Mouse (Mus musculus) gastrocnemius, postnatal 10 days (tissue): ENCODE data around the gene Cideb. TPM values are rescaled to one million over a fixed set of nuclear protein-coding genes. Genes with fewer than 3 reads are reported as not detected.

Source experiments
- DNase-seq: peaks from one replicate; pipeline ENCODE4 v3.0.0; 2021; ENCODE audit warnings: mixed read lengths
- long read RNA-seq, 2 experiments: library from polyadenylated mRNA; stranded (forward); transcript quantifications; one replicate each; pipeline ENCODE4 v2.0.0; 2021
- total RNA-seq, 2 experiments: library from RNA; stranded (reverse); gene quantifications; 2 replicates each; pipeline ENCODE4 v1.2.3; 2021

Cideb gene
- not detected for total RNA-seq
- long read RNA-seq, experiment 1, result 0 reads
- long read RNA-seq, experiment 2, partial matches to known transcripts, result 0 of 1 reads
- long read RNA-seq, experiment 2, other reads (novel, unspliced or antisense), result 0 of 1 reads

DNA sequence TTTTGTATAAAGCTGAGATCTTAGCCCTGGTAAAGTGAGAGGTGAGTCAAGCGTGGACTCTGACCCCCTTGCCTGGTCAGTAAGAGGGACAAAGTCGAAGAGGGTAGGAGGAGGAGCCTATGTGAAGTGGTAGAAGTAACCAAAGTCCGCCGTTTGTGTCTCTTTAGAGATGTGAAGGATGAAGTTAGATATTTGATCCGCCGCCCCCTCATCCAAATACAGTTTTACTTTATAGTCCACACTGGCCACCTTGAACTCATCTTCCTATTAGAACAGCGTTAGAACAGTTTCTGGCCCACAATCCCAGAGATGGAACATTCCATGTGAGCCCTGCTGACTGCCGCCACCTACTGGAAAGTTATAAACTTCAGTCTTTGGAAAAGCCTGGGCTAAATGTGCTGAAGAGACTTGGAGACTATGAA lies at the start of gene Cideb:
Gene Cideb, minus strand, starts transcription at position 96 of the 422 bp plus-strand sequence.
- no peak for DNase-seq

DNA sequence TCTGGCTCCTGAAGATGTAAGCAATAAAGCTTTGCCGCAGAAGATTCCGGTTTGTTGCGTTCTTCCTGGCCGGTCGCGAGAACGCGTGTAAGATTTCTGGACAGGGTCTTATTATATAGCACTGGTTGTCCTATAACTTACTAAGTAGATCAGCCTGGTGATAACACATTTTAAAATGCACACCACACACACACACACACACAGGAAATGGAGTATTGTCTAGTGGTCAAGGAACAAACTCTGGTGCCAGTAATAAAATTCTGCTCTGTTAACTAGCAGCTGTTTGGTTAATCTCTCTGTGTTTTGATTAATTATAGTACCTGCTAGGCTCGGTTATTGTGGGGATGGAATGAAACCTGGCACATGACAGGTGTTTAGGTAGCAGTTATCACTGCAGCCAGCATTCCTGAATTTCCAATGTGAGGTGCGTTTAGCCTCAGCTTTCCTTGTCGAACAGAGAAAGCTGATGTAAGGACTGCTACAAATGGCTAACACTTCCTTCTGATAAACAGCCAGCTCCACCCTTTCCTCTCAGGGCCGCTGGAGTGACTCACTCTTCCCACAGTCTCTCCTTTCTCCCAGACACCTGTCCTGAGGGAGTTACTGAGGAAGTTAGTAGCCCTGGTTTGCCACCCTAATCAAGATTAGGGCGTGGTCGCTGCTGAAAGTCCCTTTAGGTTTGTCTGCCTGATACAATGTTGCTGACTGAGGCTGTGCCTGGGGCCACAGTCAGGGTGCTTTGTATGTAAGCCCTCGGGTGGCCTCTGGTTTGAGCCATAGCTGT lies 37.3 kb upstream of the Cideb start:
- DNase-seq, result peak; percentile 1

DNA sequence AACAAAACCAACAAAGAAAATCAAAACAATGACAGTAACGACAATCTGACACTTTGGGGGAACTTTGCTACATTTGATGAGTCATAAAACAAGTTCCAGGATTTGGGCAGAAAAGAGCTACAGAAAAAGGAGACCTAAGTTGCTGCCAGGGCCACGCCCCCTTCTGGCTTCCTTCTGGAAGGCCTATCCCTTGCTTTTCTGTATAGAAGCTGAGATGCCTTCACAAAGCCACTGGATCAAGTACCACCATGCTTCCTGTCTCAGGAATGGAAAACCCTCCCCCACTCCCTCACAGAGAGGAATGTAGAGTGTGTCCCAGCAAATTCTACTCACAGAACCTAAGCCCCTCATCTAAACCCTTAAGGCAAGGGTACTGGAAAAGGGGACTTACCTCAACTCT lies 35.7 kb upstream of the Cideb start:
- DNase-seq, result peak; percentile 4

GRCm38 (mm10) chr14:55793461-55793860 lies 35.2 kb upstream of the Cideb start:
- peak; percentile 1 for DNase-seq

DNA sequence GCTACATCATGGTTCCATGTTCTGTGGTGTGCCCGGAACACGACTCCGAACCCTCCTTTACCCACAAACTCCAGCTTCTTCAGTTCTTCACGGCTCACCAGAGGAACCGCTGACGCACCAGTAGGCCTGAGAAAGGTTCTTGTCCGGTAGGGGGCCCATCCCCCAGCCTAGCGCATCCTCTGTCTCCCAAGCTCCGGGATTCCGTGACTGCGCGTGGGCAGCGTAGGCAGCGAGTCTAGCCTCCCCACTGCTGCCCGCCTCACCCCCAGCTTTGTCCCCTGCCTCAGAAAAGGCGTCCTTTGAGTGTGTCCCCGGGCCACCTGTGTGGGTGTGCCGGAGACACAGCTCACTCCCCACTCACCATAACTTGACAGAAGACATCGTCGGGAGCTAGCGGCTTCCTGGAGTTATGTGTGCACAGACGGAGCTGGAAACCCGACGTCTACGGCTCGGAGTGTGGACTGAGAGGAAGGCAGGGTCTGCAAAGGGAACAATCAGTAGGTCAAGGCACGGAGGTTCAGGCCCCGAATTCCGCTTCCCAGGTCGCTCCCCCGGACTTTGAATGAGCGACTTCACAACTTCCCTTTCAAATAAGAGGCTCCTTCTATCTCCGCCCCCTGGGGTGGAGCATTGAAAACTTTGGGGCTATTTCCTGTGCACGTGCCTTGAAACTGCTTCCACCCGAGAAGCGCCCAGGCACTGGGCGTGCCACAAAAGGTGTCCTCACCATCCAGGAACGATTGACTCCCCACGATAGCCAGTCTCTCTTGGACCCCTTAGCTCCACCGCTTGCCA lies 30.2 kb upstream of the Cideb start, which contains the start of gene Ripk3:
Gene Ripk3, minus strand, starts transcription at position 610 of the 795 bp plus-strand sequence.
- peak; percentile 22 for DNase-seq

DNA sequence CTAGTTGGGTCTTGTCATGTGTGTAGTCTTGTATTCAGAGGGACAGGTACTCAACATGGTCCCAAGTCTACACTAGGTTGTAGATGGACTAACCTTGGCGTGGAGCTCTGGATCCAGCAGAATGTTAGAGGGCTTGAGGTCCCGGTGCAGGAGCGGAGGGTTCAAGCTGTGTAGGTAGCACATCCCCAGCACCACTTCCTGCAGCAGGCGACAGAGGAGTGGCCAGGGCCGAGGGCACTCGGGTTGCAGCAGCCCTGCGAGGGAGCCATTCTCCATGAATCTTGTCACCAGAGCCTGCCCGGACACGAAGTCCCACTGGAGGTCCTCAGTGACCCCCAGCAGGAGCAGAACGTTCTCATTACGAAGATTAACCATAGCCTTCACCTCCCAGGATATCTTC lies 29.5 kb upstream of the Cideb start:
- peak; percentile 6 for DNase-seq

DNA sequence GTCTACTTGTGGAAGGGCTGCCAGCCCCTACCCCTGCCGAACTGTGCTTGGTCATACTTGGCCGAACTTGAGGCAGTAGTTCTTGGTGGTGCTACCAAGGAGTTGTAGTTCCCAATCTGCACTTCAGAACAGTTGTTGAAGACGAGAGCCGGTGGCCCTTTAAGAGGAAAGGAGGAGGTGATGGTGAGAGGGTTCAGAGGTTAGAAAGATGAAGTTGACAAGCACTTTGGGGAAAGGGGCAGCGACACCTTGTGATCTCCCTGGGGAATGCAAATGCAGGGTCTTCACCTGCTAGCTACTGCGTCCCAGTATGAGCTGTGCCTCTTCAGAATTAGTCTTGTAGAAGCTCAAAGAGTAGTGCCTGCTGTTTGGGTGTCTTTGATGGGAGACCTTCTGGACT lies 26.9 kb upstream of the Cideb start:
- peak; percentile 3 for DNase-seq

DNA sequence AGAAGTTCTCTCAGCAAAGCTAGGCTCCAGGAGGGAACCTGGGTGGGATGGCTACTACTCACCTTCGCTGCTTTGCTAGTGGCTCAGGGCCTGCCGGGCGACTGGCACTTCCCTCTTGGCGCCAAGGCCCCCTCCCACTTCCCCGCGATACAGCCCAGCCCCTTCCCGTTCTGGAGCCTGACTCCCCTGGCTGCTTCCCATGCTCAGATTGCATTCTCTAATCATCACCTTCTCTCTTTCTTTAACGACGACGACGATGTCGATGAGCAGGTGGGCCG lies 25.6 kb upstream of the Cideb start, which contains the start of gene Adcy4:
Gene Adcy4, minus strand, starts transcription at position 138 of the 278 bp plus-strand sequence.
- DNase-seq, result peak; percentile 17

DNA sequence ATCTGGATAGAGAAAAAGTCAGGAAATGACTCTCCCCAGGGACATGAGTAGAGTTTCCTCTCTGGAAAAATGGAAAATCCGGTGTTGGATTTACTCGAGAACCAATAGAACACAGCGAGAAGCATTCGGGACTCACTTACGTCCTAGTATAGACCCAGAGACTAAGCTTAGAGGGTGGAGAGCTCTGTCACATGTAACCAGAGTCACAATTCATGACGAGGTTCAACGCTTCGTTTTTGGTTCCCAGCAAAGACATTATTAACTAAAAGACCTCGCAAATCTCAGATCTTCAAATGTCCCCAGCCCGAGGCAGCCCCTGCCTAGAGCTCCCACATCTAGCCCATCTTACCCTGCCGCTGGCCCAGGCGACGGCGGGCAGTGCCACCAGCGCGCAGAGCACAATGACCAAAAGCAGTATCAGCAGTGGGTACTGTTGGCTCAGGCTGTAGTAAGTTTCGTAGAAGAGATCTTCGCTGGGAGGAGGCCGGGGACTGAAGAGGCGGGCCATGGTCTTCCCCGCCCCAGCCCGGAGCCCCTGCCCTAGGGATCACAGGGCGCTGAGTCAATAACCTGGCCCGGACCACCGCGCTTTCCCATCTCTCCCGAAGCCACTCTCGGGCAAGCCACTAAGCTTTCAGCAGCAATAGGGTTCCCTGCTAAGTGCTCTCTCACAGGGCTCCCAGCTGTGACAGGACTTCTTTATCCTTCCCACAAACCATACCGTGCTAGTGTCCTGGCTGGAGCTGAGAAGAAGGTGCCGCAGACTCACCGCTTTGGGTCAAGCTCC lies 25.1 kb upstream of the Cideb start:
- peak; percentile 24 for DNase-seq

- peak; percentile 9 for DNase-seq
Measured at GRCm38 (mm10) chr14:55782361-55782960, 24.2 kb upstream of the Cideb start.

- DNase-seq, result peak; percentile 51
Measured at GRCm38 (mm10) chr14:55781310-55781709, 23.1 kb upstream of the Cideb start.

- DNase-seq, result peak; percentile 5
Measured at GRCm38 (mm10) chr14:55780736-55781135, 22.5 kb upstream of the Cideb start.

DNA sequence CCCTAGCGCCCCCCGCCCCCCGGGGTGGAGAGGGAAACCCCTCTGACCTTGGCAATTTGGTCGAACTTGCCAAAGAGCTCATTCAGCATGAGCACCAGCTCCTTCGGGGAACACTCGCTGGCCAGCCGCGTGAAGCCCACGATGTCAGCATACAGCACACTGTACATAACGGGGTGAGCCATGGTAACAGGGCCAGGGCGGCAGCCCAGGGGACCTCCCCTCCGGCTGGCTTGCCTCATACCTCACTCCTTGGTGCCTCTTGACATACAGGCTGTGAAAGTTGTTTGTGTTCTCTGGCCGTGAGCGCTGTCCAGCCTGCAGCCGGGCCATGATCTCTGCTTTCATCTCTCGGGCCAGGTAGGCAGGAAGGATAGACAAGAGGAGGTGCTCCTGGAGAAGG lies 21.4 kb upstream of the Cideb start:
- peak; percentile 3 for DNase-seq

DNA sequence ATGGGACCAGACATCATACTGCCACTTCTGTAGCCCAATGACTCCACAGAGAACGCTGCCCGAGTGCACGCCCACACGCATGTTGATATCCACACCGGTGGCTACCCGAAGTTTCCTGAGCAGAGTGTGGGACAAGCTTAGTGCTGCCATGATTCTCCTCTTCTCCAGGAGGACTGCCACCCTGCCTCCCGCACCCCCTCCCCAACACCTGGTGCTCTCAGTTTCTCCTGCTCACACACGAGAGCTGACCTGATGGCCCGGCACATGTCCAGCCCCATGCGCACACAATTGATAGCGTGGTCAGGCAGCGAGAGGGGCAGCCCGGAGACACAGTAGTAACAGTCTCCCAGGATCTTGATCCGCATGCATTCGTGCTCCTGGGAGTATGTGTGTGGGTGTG lies 20.4 kb upstream of the Cideb start:
- no peak for DNase-seq

DNA sequence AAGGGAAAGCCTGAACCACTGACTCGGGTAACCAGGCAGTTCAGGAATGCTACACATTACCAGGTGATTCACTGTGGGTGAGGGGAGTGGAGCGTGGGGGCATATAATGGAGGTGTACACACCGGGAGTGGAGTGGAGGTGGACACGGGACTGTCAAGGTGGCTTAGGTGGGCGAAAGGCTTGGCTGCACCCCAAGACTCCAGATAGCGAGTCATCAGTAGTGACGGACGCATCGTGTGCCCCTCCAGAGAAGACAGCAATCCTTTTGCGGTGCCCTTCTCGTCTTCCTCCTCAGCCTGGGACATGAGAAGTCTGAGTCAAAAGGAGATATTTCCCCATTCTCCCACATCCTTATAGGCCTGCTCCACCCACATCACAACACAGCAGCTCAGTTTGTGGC lies 19.5 kb upstream of the Cideb start:
- DNase-seq, result no peak

GRCm38 (mm10) chr14:55777176-55777575 lies 18.9 kb upstream of the Cideb start:
- DNase-seq, result no peak

DNA sequence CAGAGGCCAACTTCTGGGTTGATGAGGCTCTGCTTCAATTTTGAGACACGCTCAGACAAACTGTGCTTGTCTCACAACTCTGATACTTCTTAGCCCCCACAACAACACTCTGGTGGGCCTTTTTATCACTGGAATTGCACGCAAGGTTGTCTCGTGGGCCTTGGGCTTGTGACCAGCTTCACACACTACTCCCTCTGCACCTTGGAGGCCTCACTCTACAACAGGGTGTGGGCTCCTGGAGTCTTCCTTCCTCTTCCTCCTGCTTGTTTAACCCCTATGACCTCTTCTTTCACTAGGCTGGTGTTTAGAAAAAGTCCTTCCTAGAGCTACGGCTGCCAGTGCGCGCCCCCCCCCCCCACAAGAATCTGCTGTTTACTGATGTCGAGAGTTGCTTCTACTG lies 18.5 kb upstream of the Cideb start:
- no peak for DNase-seq

- no peak for DNase-seq
Measured at GRCm38 (mm10) chr14:55769087-55769703, 10.9 kb upstream of the Cideb start.

- no peak for DNase-seq
Measured at GRCm38 (mm10) chr14:55768555-55768954, 10.3 kb upstream of the Cideb start.

GRCm38 (mm10) chr14:55767519-55768414 lies 9.5 kb upstream of the Cideb start:
- peak; percentile 62 for DNase-seq
